Mouse (Mus musculus) liver, adult 2 months (tissue): ENCODE measurements around the gene Mybbp1a. TPM values are rescaled to one million over a fixed set of nuclear protein-coding genes. Genes with fewer than 3 reads are reported as not detected.
A peak's percentile ranks its signal among the peaks of the same experiment; 100 is the strongest.

ENCODE experiments used
- DNase-seq: peaks from one replicate; pipeline ENCODE4 v3.0.0-alpha.2; 2011; ENCODE audit warnings: low read depth, low spot score; ENCODE audit errors: extremely low read depth
- H3K27ac ChIP-seq: fragments of 200-500 bp; replicated peaks from 2 replicates; pipeline ENCODE4 v1.5.1; 2012; ENCODE audit warnings: low read depth, mild to moderate bottlenecking, control low read depth, inconsistent platforms, low read length; ENCODE audit not compliant: insufficient read depth
- H3K27me3 ChIP-seq: fragments of 200-500 bp; 2 replicates; pipeline ENCODE4 v1.6.1; 2012; ENCODE audit warnings: mild to moderate bottlenecking, moderate library complexity, low read length, inconsistent platforms; ENCODE audit not compliant: control insufficient read depth, insufficient read depth
- H3K36me3 ChIP-seq: fragments of 200-500 bp; 2 replicates; pipeline ENCODE4 v1.6.1; 2012; ENCODE audit warnings: low read length, inconsistent platforms; ENCODE audit not compliant: control insufficient read depth, insufficient read depth
- H3K4me1 ChIP-seq: fragments of 200-500 bp; 2 replicates; pipeline ENCODE4 v1.6.1; 2011; ENCODE audit warnings: low read length; ENCODE audit not compliant: control insufficient read depth, insufficient read depth
- H3K4me3 ChIP-seq: fragments of 200-500 bp; 2 replicates; pipeline ENCODE4 v1.5.1; 2011; ENCODE audit warnings: low read depth, mild to moderate bottlenecking, control low read depth, low read length, moderate library complexity; ENCODE audit not compliant: insufficient read depth
- H3K79me2 ChIP-seq: fragments of 200-500 bp; 2 replicates; pipeline ENCODE4 v1.6.1; 2012; ENCODE audit warnings: inconsistent platforms, mild to moderate bottlenecking, low read length, moderate library complexity; ENCODE audit not compliant: control insufficient read depth, insufficient read depth
- H3K9ac ChIP-seq: fragments of 200-500 bp; 2 replicates; pipeline ENCODE4 v1.6.1; 2012; ENCODE audit warnings: low read depth, mild to moderate bottlenecking, control low read depth, inconsistent platforms, low read length
- CTCF ChIP-seq: fragments of 200-500 bp; IDR thresholded peaks from 2 replicates; pipeline ENCODE4 v1.5.1; 2011; ENCODE audit warnings: low read depth, low read length, control low read depth
- POLR2A ChIP-seq: fragments of 200-500 bp; IDR thresholded peaks from 2 replicates; pipeline ENCODE4 v1.6.1; 2011; ENCODE audit warnings: low read length, control low read depth; ENCODE audit not compliant: insufficient read depth; ENCODE audit errors: extremely low read depth
- WGBS: fragments of 180-500 bp; shearing (Covaris S2); methylation state at CpG from one replicate; pipeline ENCODE4 v1.1.7; 2018; 5-methylcytosine and 5-hydroxymethylcytosine counted together
- polyA plus RNA-seq: library from polyadenylated mRNA; depleted of rRNA; stranded (reverse); fragments of >200 nt; gene quantifications from 2 replicates; pipeline ENCODE4 v1.2.3, GENCODE M21; 2012
- total RNA-seq: library from RNA; depleted of rRNA; stranded (reverse); fragments of >200 nt; gene quantifications from 2 replicates; pipeline ENCODE4 v1.2.3, GENCODE M21; 2014

The Mybbp1a gene
- total and polyA plus RNA-seq, 2 experiments, result 13.7 to 21.6 TPM

GRCm38 (mm10) chr11:72457995-72458496, 16.9 kb downstream of the Mybbp1a start:
- Histone ChIP-seq H3K79me2 (no peaks in the 10 kb centered on the region; the same call in 1 of the 2 replicates), H3K27me3 (no peaks in the 10 kb centered on the region), H3K36me3 (peaks cover 11% of the 10 kb centered on the region), H3K4me3 (peak overlapping the region; percentile 9; the same call in 1 of the 2 replicates), H3K27ac (peak overlapping the region; percentile 64), H3K9ac (peak overlapping the region; percentile 35; the same call in 1 of the 2 replicates), H3K4me1 (peaks cover 14% of the 10 kb centered on the region)
- DNase-seq, result no peak
- TF ChIP-seq CTCF, result no peak
- no peak for TF ChIP-seq POLR2A
- WGBS, result 72% methylated on average over 12 of the region's 12 CpGs

DNA sequence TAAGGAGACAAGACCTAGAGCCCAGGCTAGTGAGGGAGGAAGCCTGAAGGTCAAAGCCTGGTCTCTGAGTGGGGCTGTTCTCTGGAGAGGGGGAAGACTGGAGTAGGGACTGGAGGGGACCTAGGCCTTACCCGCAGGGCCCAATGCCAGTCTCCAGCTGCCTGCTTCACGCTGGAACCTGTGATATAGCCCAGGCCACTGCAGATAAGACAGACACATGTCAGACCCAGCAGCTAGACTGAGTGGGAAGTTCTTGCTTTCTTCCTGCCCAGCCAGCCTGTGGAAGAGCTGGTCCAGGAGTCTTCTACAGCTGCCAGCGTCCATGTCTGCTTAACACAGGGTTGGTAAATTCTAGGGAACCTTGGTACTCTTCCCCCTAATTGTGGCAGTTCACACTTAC, 17.3 kb downstream of the Mybbp1a start:
- TF ChIP-seq POLR2A (no peak), CTCF (no peak)
- H3K27ac ChIP-seq, result peak overlapping the region; percentile 64
- peaks cover 10% of the 10 kb centered on the region for H3K4me1 ChIP-seq
- peak overlapping the region; percentile 35; the same call in 1 of the 2 replicates for H3K9ac ChIP-seq
- H3K4me3 ChIP-seq, result peak overlapping the region; percentile 9; the same call in 1 of the 2 replicates
- no peak for DNase-seq
- H3K27me3 ChIP-seq, result no peaks in the 10 kb centered on the region
- no peaks in the 10 kb centered on the region; the same call in 1 of the 2 replicates for H3K79me2 ChIP-seq
- H3K36me3 ChIP-seq, result peaks cover 11% of the 10 kb centered on the region
- WGBS, result 74% methylated on average over 3 of the region's 3 CpGs

- Histone ChIP-seq H3K79me2 (no peaks in the 10 kb centered on the region; the same call in 1 of the 2 replicates), H3K4me1 (peaks cover 12% of the 10 kb centered on the region), H3K27me3 (no peaks in the 10 kb centered on the region), H3K27ac (no peak overlapping the region), H3K4me3 (no peak overlapping the region), H3K9ac (no peak overlapping the region), H3K36me3 (peaks cover 11% of the 10 kb centered on the region)
- DNase-seq, result no peak
- 30% methylated on average over 5 of the region's 5 CpGs for WGBS
- no peak for TF ChIP-seq POLR2A
- no peak for TF ChIP-seq CTCF
Measured at GRCm38 (mm10) chr11:72461500-72461981, 20.4 kb downstream of the Mybbp1a start.

- no peak overlapping the region for H3K27ac ChIP-seq
- H3K4me1 ChIP-seq, result peaks cover 30% of the 10 kb centered on the region
- DNase-seq, result no peak
- TF ChIP-seq POLR2A (no peak), CTCF (no peak)
- H3K27me3 ChIP-seq, result no peaks in the 10 kb centered on the region
- H3K36me3 ChIP-seq, result peaks cover 11% of the 10 kb centered on the region
- H3K4me3 ChIP-seq, result no peak overlapping the region
- 95% methylated on average over 3 of the region's 3 CpGs for WGBS
- H3K9ac ChIP-seq, result no peak overlapping the region
- no peaks in the 10 kb centered on the region; the same call in 1 of the 2 replicates for H3K79me2 ChIP-seq
Measured at GRCm38 (mm10) chr11:72464821-72465220, 23.7 kb downstream of the Mybbp1a start.

GRCm38 (mm10) chr11:72465978-72466693, 25.0 kb downstream of the Mybbp1a start:
- TF ChIP-seq POLR2A, result no peak
- TF ChIP-seq CTCF, result no peak
- peaks cover 10% of the 10 kb centered on the region for H3K36me3 ChIP-seq
- H3K27me3 ChIP-seq, result no peaks in the 10 kb centered on the region
- H3K27ac ChIP-seq, result no peak overlapping the region; the same call in 1 of the 2 replicates
- no peaks in the 10 kb centered on the region; the same call in 1 of the 2 replicates for H3K79me2 ChIP-seq
- H3K9ac ChIP-seq, result no peak overlapping the region
- WGBS, result 72% methylated on average over 11 of the region's 11 CpGs
- DNase-seq, result peak; percentile 28
- peaks cover 38% of the 10 kb centered on the region for H3K4me1 ChIP-seq
- H3K4me3 ChIP-seq, result no peak overlapping the region
